Mouse (Mus musculus) kidney, adult 11 months (tissue): ENCODE measurements at regions not wholly inside any gene's neighbourhood (a gene's known extent, or its start where the extent isn't known, plus 50 kb on each side); places are given as distances from the start of the nearest gene placed in this dataset.

Source experiments
- DNase-seq: peaks from one replicate; pipeline ENCODE4 v3.0.0; 2022

GRCm38 (mm10) chrX:110199902-110200301 is 614.2 kb upstream of the Pou3f4 start:
- DNase-seq = peak; percentile 31
